Mouse (Mus musculus): ENCODE data around the gene Lrguk. TPM values are rescaled to one million over a fixed set of nuclear protein-coding genes. Genes with fewer than 3 reads are reported as not detected.

Lrguk gene
- total and polyA plus RNA-seq, 3 experiments = 0.09 to 0.18 (median 0.10) TPM

- WGBS = 36% methylated on average over 4 of the region's 4 CpGs
- intact Hi-C loops (cut with DNase I) = no loop called here
- Histone ChIP-seq H3K4me3 (no peak overlapping the region), H3K27ac (no peak overlapping the region), H3K36me3 (ENCODE audit: control insufficient read depth, insufficient read depth, low read length) (no peaks in the 10 kb centered on the region), H3K4me1 (ENCODE audit: control insufficient read depth, insufficient read depth, low read length) (no peaks in the 10 kb centered on the region), H3K79me2 (replicated peaks; ENCODE audit: control insufficient read depth, insufficient read depth, low read length) (no peaks in the 10 kb centered on the region), H3K27me3 (ENCODE audit: control insufficient read depth, insufficient read depth, low read length) (no peaks in the 10 kb centered on the region), H3K9ac (ENCODE audit: low read depth, low read length) (no peak overlapping the region)
- DNase-seq = no peak
- TF ChIP-seq EP300 (IDR thresholded peaks at IDR 0.05; ENCODE audit: insufficient read depth, low read depth, low read length) (no peak), CTCF (IDR thresholded peaks at IDR 0.05) (no peak), POLR2A (IDR thresholded peaks at IDR 0.05; ENCODE audit: insufficient read depth, low read depth, low read length) (no peak)
Measured at GRCm38 (mm10) chr6:33998590-33998989, 30.7 kb upstream of the Lrguk start.

GRCm38 (mm10) chr6:33999530-33999929 is 29.7 kb upstream of the Lrguk start:
- Histone ChIP-seq H3K27ac (no peak overlapping the region), H3K79me2 (replicated peaks; ENCODE audit: control insufficient read depth, insufficient read depth, low read length) (no peaks in the 10 kb centered on the region), H3K4me1 (ENCODE audit: control insufficient read depth, insufficient read depth, low read length) (no peaks in the 10 kb centered on the region), H3K4me3 (no peak overlapping the region), H3K27me3 (ENCODE audit: control insufficient read depth, insufficient read depth, low read length) (no peaks in the 10 kb centered on the region), H3K36me3 (ENCODE audit: control insufficient read depth, insufficient read depth, low read length) (no peaks in the 10 kb centered on the region), H3K9ac (ENCODE audit: low read depth, low read length) (no peak overlapping the region)
- DNase-seq = no peak
- TF ChIP-seq CTCF (IDR thresholded peaks at IDR 0.05) = no peak
- TF ChIP-seq POLR2A (IDR thresholded peaks at IDR 0.05; ENCODE audit: insufficient read depth, low read depth, low read length) = no peak
- no peak for TF ChIP-seq EP300 (IDR thresholded peaks at IDR 0.05; ENCODE audit: insufficient read depth, low read depth, low read length)
- WGBS = 42% methylated on average over 7 of the region's 7 CpGs
- intact Hi-C loops (cut with DNase I) = no loop called here

- H3K27ac ChIP-seq = no peak overlapping the region
- no peak for DNase-seq
- intact Hi-C loops (cut with DNase I) = no loop called here
- no peaks in the 10 kb centered on the region for H3K79me2 ChIP-seq (replicated peaks; ENCODE audit: control insufficient read depth, insufficient read depth, low read length)
- TF ChIP-seq EP300 (IDR thresholded peaks at IDR 0.05; ENCODE audit: insufficient read depth, low read depth, low read length) (no peak), POLR2A (IDR thresholded peaks at IDR 0.05; ENCODE audit: insufficient read depth, low read depth, low read length) (no peak), CTCF (IDR thresholded peaks at IDR 0.05) (no peak)
- H3K36me3 ChIP-seq (ENCODE audit: control insufficient read depth, insufficient read depth, low read length) = no peaks in the 10 kb centered on the region
- WGBS = 79% methylated on average over 7 of the region's 7 CpGs
- no peaks in the 10 kb centered on the region for H3K27me3 ChIP-seq (ENCODE audit: control insufficient read depth, insufficient read depth, low read length)
- no peak overlapping the region for H3K9ac ChIP-seq (ENCODE audit: low read depth, low read length)
- no peaks in the 10 kb centered on the region for H3K4me1 ChIP-seq (ENCODE audit: control insufficient read depth, insufficient read depth, low read length)
- H3K4me3 ChIP-seq = no peak overlapping the region
Measured at GRCm38 (mm10) chr6:34000644-34001043, 28.6 kb upstream of the Lrguk start.

- H3K27ac ChIP-seq = no peak overlapping the region
- no peak overlapping the region for H3K9ac ChIP-seq (ENCODE audit: low read depth, low read length)
- TF ChIP-seq CTCF (IDR thresholded peaks at IDR 0.05) = no peak
- no peak for TF ChIP-seq EP300 (IDR thresholded peaks at IDR 0.05; ENCODE audit: insufficient read depth, low read depth, low read length)
- TF ChIP-seq POLR2A (IDR thresholded peaks at IDR 0.05; ENCODE audit: insufficient read depth, low read depth, low read length) = no peak
- H3K27me3 ChIP-seq (ENCODE audit: control insufficient read depth, insufficient read depth, low read length) = no peaks in the 10 kb centered on the region
- DNase-seq = no peak
- H3K4me1 ChIP-seq (ENCODE audit: control insufficient read depth, insufficient read depth, low read length) = no peaks in the 10 kb centered on the region
- 38% methylated on average over 1 of the region's 1 CpGs for WGBS
- H3K4me3 ChIP-seq = no peak overlapping the region
- H3K36me3 ChIP-seq (ENCODE audit: control insufficient read depth, insufficient read depth, low read length) = no peaks in the 10 kb centered on the region
- H3K79me2 ChIP-seq (replicated peaks; ENCODE audit: control insufficient read depth, insufficient read depth, low read length) = no peaks in the 10 kb centered on the region
- intact Hi-C loops (cut with DNase I) = no loop called here
Measured at GRCm38 (mm10) chr6:34003033-34003432, 26.2 kb upstream of the Lrguk start.

- WGBS = 81% methylated on average over 6 of the region's 6 CpGs
- TF ChIP-seq EP300 (IDR thresholded peaks at IDR 0.05; ENCODE audit: insufficient read depth, low read depth, low read length) = no peak
- no peak for TF ChIP-seq CTCF (IDR thresholded peaks at IDR 0.05)
- no peak for TF ChIP-seq POLR2A (IDR thresholded peaks at IDR 0.05; ENCODE audit: insufficient read depth, low read depth, low read length)
- no peak overlapping the region for H3K27ac ChIP-seq
- DNase-seq = no peak
- H3K4me3 ChIP-seq = no peak overlapping the region
- no peaks in the 10 kb centered on the region for H3K4me1 ChIP-seq (ENCODE audit: control insufficient read depth, insufficient read depth, low read length)
- intact Hi-C loops (cut with DNase I) = no loop called here
- H3K9ac ChIP-seq (ENCODE audit: low read depth, low read length) = no peak overlapping the region
- H3K79me2 ChIP-seq (replicated peaks; ENCODE audit: control insufficient read depth, insufficient read depth, low read length) = no peaks in the 10 kb centered on the region
- H3K27me3 ChIP-seq (ENCODE audit: control insufficient read depth, insufficient read depth, low read length) = no peaks in the 10 kb centered on the region
- H3K36me3 ChIP-seq (ENCODE audit: control insufficient read depth, insufficient read depth, low read length) = no peaks in the 10 kb centered on the region
Measured at GRCm38 (mm10) chr6:34013469-34013868, 15.8 kb upstream of the Lrguk start.

- no peak overlapping the region for H3K9ac ChIP-seq (ENCODE audit: low read depth, low read length)
- no peaks in the 10 kb centered on the region for H3K4me1 ChIP-seq (ENCODE audit: control insufficient read depth, insufficient read depth, low read length)
- TF ChIP-seq POLR2A (IDR thresholded peaks at IDR 0.05; ENCODE audit: insufficient read depth, low read depth, low read length) (no peak), EP300 (IDR thresholded peaks at IDR 0.05; ENCODE audit: insufficient read depth, low read depth, low read length) (no peak), CTCF (IDR thresholded peaks at IDR 0.05) (no peak)
- WGBS = under 1% methylated on average over 4 of the region's 4 CpGs
- H3K36me3 ChIP-seq (ENCODE audit: control insufficient read depth, insufficient read depth, low read length) = no peaks in the 10 kb centered on the region
- DNase-seq = no peak
- peak overlapping the region; percentile 60 for H3K4me3 ChIP-seq
- H3K27me3 ChIP-seq (ENCODE audit: control insufficient read depth, insufficient read depth, low read length) = no peaks in the 10 kb centered on the region
- H3K79me2 ChIP-seq (replicated peaks; ENCODE audit: control insufficient read depth, insufficient read depth, low read length) = no peaks in the 10 kb centered on the region
- intact Hi-C loops (cut with DNase I) = loop anchor here (5.0 kb wide), 1 partner anchor 148 kb away; the partner anchor contains the start of gene Slc35b4
- H3K27ac ChIP-seq = no peak overlapping the region
Measured at GRCm38 (mm10) chr6:34029746-34030027, 439 bp downstream of the Lrguk start.
